20 mouse cellular contexts compared by ENCODE assay signal in the genomic region with DNA sequence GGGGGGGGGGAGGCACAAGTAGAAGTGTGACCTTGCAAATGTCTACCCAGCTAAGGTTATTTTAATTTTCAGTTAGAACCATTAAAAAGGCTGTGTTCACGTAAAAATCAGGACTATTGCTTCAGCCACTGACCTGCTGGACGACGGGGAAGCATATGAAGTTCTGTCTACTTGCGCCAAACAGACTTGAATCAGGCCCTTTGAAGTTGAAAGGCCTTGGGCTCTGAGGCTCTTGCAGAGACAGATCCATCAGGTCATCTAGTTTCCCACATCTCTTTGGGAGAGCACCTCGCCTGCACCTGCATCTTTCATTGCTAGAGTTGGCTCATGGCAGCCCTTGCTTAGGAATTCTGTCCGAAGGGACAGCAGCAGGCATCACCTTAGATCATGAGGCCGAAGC. TPM values are rescaled to one million over a fixed set of nuclear protein-coding genes. Genes with fewer than 3 reads are reported as not detected.
DNase-seq lines count a peak whose midpoint lies in the region; ATAC-seq and TF ChIP-seq lines count a peak whose summit lies in the region.
"Had no signal": no experiment of that assay in that cellular context is flagged by ENCODE, and none has a peak within 500 bp of the region (broad histone marks: within the 10 kb centered on the region; RNA-seq: fewer than 3 reads in every experiment).

No protein-coding gene starts in this region.

- TF ChIP-seq CTCF in testis, adult 2 months (IDR thresholded peaks at IDR 0.05; ENCODE audit: control insufficient read depth, insufficient read depth, insufficient replicate concordance, low read depth, low read length), result no peak

- DNase-seq in midbrain, embryonic 11.5 days (ENCODE audit: low spot score, missing footprints), result peak; percentile 51
- no peak for DNase-seq in testis, postnatal 14 days (ENCODE audit: low spot score)
- DNase-seq: adrenal gland, adult 2 months; adrenal gland, adult 8-10 months; adrenal gland, postnatal 10 days; adrenal gland, postnatal 14 days; adrenal gland, postnatal 25 days; adrenal gland, postnatal 36 days; B cell, adult 2 months; cerebellum, adult 11 months; cerebellum, adult 11-12 months; cerebellum, adult 18-20 months had no signal

- no peak overlapping the region for H3K4me2 ChIP-seq in midbrain, embryonic 11.5 days
- no peak overlapping the region for H3K4me2 ChIP-seq in midbrain, embryonic 15.5 days

- ATAC-seq in midbrain, embryonic 11.5 days (ENCODE audit: low FRiP score), result no peak
- ATAC-seq in midbrain, embryonic 15.5 days (replicated peaks), result no peak
- ATAC-seq: activated CD4-positive, CD25-positive, alpha-beta regulatory T cell, adult 4 months; CD4-positive, CD25-positive, alpha-beta regulatory T cell, adult 4 months; Patski had no signal

- H3K36me3 ChIP-seq in midbrain, embryonic 11.5 days (ENCODE audit: control insufficient read depth, insufficient read depth, low read length), result no peaks in the 10 kb centered on the region
- no peaks in the 10 kb centered on the region for H3K36me3 ChIP-seq in midbrain, embryonic 15.5 days (replicated peaks)
- H3K36me3 ChIP-seq in testis, adult 2 months (ENCODE audit: control insufficient read depth, insufficient read depth, low read length), result no peaks in the 10 kb centered on the region

- no peak for TF ChIP-seq POLR2A in testis, adult 2 months (IDR thresholded peaks at IDR 0.05; ENCODE audit: control insufficient read depth, low read depth, low read length)

- peaks cover 30% of the 10 kb centered on the region for H3K4me1 ChIP-seq in midbrain, embryonic 11.5 days (ENCODE audit: control insufficient read depth, insufficient read depth, low read length)
- H3K4me1 ChIP-seq in midbrain, embryonic 15.5 days, result peaks cover 39% of the 10 kb centered on the region
- H3K4me1 ChIP-seq in testis, adult 2 months (ENCODE audit: control insufficient read depth, insufficient read depth, low read length), result peaks cover 9% of the 10 kb centered on the region

- no peaks in the 10 kb centered on the region for H3K27me3 ChIP-seq in midbrain, embryonic 11.5 days (ENCODE audit: control insufficient read depth, insufficient read depth, low read length)
- H3K27me3 ChIP-seq in midbrain, embryonic 15.5 days (replicated peaks), result no peaks in the 10 kb centered on the region
- no peaks in the 10 kb centered on the region for H3K27me3 ChIP-seq in testis, adult 2 months (ENCODE audit: control insufficient read depth, insufficient read depth, low read length)
- H3K27me3 ChIP-seq: CH12.LX, Patski had no signal

- H3K9me3 ChIP-seq in midbrain, embryonic 11.5 days (ENCODE audit: control insufficient read depth, low read length), result no peaks in the 10 kb centered on the region
- no peaks in the 10 kb centered on the region for H3K9me3 ChIP-seq in midbrain, embryonic 15.5 days

- 89% methylated on average over 7 of the region's 7 CpGs for WGBS in midbrain, embryonic 11.5 days
- 89% methylated on average over 7 of the region's 7 CpGs for WGBS in midbrain, embryonic 15.5 days

- no peak overlapping the region for H3K4me3 ChIP-seq in midbrain, embryonic 11.5 days (ENCODE audit: low read depth, low read length)
- no peak overlapping the region for H3K4me3 ChIP-seq in midbrain, embryonic 15.5 days
- H3K4me3 ChIP-seq in testis, adult 2 months (ENCODE audit: control insufficient read depth, low read depth, low read length), result peak overlapping the region; percentile 38

- H3K9ac ChIP-seq in midbrain, embryonic 11.5 days (ENCODE audit: low read length), result no peak overlapping the region
- H3K9ac ChIP-seq in midbrain, embryonic 15.5 days, result no peak overlapping the region

- H3K27ac ChIP-seq in midbrain, embryonic 11.5 days (ENCODE audit: low read depth, low read length), result no peak overlapping the region
- no peak overlapping the region for H3K27ac ChIP-seq in midbrain, embryonic 15.5 days
- no peak overlapping the region for H3K27ac ChIP-seq in testis, adult 2 months (ENCODE audit: control insufficient read depth, insufficient read depth, low read depth, low read length)

RNA-seq across cellular contexts. Expression of a gene that starts 5.7 kb away (rescaled TPM):
- polyA plus RNA-seq in midbrain, embryonic 11.5 days (2014; fragmentation: Nextera tagmentation; extraction: Ambion mirVana), result 0.05 and 0.07 TPM in 2 replicates
- 1.5 and 1.8 TPM in 2 replicates for polyA plus RNA-seq in midbrain, embryonic 15.5 days (2015; fragmentation: Nextera tagmentation; extraction: Ambion mirVana)
- polyA plus RNA-seq in testis, adult 2 months (2012; rRNA removed), result 95.2 and 103 TPM in 2 replicates
- polyA plus RNA-seq: adrenal gland, adult 2 months; G1E had no signal

RNA-seq across cellular contexts. Expression of a gene that starts 5.8 kb away (rescaled TPM):
- polyA plus RNA-seq in midbrain, embryonic 11.5 days (2014; fragmentation: Nextera tagmentation; extraction: Ambion mirVana), result 11.8 and 13.2 TPM in 2 replicates
- 5.1 and 5.7 TPM in 2 replicates for polyA plus RNA-seq in midbrain, embryonic 15.5 days (2015; fragmentation: Nextera tagmentation; extraction: Ambion mirVana)
- polyA plus RNA-seq in testis, adult 2 months (2012; rRNA removed), result 43.0 and 48.0 TPM in 2 replicates

RNA-seq across cellular contexts. Expression of a gene that starts 24.1 kb away (rescaled TPM):
- polyA plus RNA-seq in midbrain, embryonic 11.5 days (2014; fragmentation: Nextera tagmentation; extraction: Ambion mirVana), result 0.14 and 0.20 TPM in 2 replicates
- 0.41 and 0.65 TPM in 2 replicates for polyA plus RNA-seq in midbrain, embryonic 15.5 days (2015; fragmentation: Nextera tagmentation; extraction: Ambion mirVana)
- polyA plus RNA-seq in testis, adult 2 months (2012; rRNA removed), result 47.4 and 49.3 TPM in 2 replicates
- polyA plus RNA-seq: adrenal gland, adult 2 months; C2C12; CD4-positive, CD25-positive, alpha-beta regulatory T cell, adult 4 months; G1E; Patski had no signal

RNA-seq across cellular contexts. Expression of a gene that starts 48.0 kb away (rescaled TPM):
- polyA plus RNA-seq in midbrain, embryonic 11.5 days (2014; fragmentation: Nextera tagmentation; extraction: Ambion mirVana), result 1.4 and 1.8 TPM in 2 replicates
- 0.74 and 1.4 TPM in 2 replicates for polyA plus RNA-seq in midbrain, embryonic 15.5 days (2015; fragmentation: Nextera tagmentation; extraction: Ambion mirVana)
- 270 and 284 TPM in 2 replicates for polyA plus RNA-seq in testis, adult 2 months (2012; rRNA removed)

RNA-seq across cellular contexts. Expression of a gene that starts 58.6 kb away (rescaled TPM):
- 78.9 and 81.1 TPM in 2 replicates for polyA plus RNA-seq in midbrain, embryonic 11.5 days (2014; fragmentation: Nextera tagmentation; extraction: Ambion mirVana)
- 136 and 139 TPM in 2 replicates for polyA plus RNA-seq in midbrain, embryonic 15.5 days (2015; fragmentation: Nextera tagmentation; extraction: Ambion mirVana)
- 3.1 and 3.7 TPM in 2 replicates for polyA plus RNA-seq in testis, adult 2 months (2012; rRNA removed)

Comparison
In these comparisons a context has a peak if more than half of its experiments do, and no peak if none do; other contexts are left out.
1. RNA of a gene that starts 5.7 kb away (polyA plus RNA-seq): 95.2 to 103 TPM in testis, adult 2 months; 1.5 to 1.8 TPM in midbrain, embryonic 15.5 days and 0.05 to 0.07 TPM in midbrain, embryonic 11.5 days; every median in the first group is over 10 times any median in the second.
2. RNA of a gene that starts 24.1 kb away (polyA plus RNA-seq): 47.4 to 49.3 TPM in testis, adult 2 months; 0.41 to 0.65 TPM in midbrain, embryonic 15.5 days and 0.14 to 0.20 TPM in midbrain, embryonic 11.5 days; every median in the first group is over 10 times any median in the second.